Mouse (Mus musculus): ENCODE measurements around the gene Lrrc27. TPM values are rescaled to one million over a fixed set of nuclear protein-coding genes. Genes with fewer than 3 reads are reported as not detected.

Gene Lrrc27
- polyA plus RNA-seq, 1 experiment = 24.2 TPM

GRCm38 (mm10) chr7:139239432-139239831 is 26.6 kb downstream of the Lrrc27 start:
- DNase-seq (ENCODE audit: low read depth) = no peak

- DNase-seq (ENCODE audit: low read depth) = no peak
These were observed 33.3 kb downstream of the Lrrc27 start for GRCm38 (mm10) chr7:139246086-139246485.

GRCm38 (mm10) chr7:139246931-139247880 is 34.4 kb downstream of the Lrrc27 start:
- DNase-seq (ENCODE audit: low read depth) = no peak

- DNase-seq (ENCODE audit: low read depth) = no peak
These were observed 35.3 kb downstream of the Lrrc27 start, which contains the start of gene Pwwp2b for GRCm38 (mm10) chr7:139247881-139248614. Pwwp2b (plus strand) TSS chr7:139248482.

GRCm38 (mm10) chr7:139248615-139249405 is 36.0 kb downstream of the Lrrc27 start:
- no peak for DNase-seq (ENCODE audit: low read depth)

- DNase-seq (ENCODE audit: low read depth) = no peak
These were observed 36.8 kb downstream of the Lrrc27 start for GRCm38 (mm10) chr7:139249406-139250210.

GRCm38 (mm10) chr7:139251881-139252301 is 39.1 kb downstream of the Lrrc27 start:
- DNase-seq (ENCODE audit: low read depth) = no peak

GRCm38 (mm10) chr7:139252566-139252965 is 39.8 kb downstream of the Lrrc27 start:
- no peak for DNase-seq (ENCODE audit: low read depth)

- no peak for DNase-seq (ENCODE audit: low read depth)
These were observed 40.2 kb downstream of the Lrrc27 start for GRCm38 (mm10) chr7:139252986-139253385.

- DNase-seq (ENCODE audit: low read depth) = no peak
These were observed 40.7 kb downstream of the Lrrc27 start for GRCm38 (mm10) chr7:139253462-139253861.

GRCm38 (mm10) chr7:139254626-139255025 is 41.8 kb downstream of the Lrrc27 start:
- DNase-seq (ENCODE audit: low read depth) = no peak

GRCm38 (mm10) chr7:139257752-139258542 is 45.2 kb downstream of the Lrrc27 start:
- DNase-seq (ENCODE audit: low read depth) = no peak

GRCm38 (mm10) chr7:139264337-139264736 is 51.5 kb downstream of the Lrrc27 start:
- no peak for DNase-seq (ENCODE audit: low read depth)

GRCm38 (mm10) chr7:139265634-139266033 is 52.8 kb downstream of the Lrrc27 start:
- no peak for DNase-seq (ENCODE audit: low read depth)

- DNase-seq (ENCODE audit: low read depth) = no peak
These were observed 53.6 kb downstream of the Lrrc27 start for GRCm38 (mm10) chr7:139266431-139266830.

GRCm38 (mm10) chr7:139266886-139267870 is 54.4 kb downstream of the Lrrc27 start:
- no peak for DNase-seq (ENCODE audit: low read depth)

GRCm38 (mm10) chr7:139270738-139271137 is 58.0 kb downstream of the Lrrc27 start:
- no peak for DNase-seq (ENCODE audit: low read depth)

GRCm38 (mm10) chr7:139271871-139272270 is 59.1 kb downstream of the Lrrc27 start:
- no peak for DNase-seq (ENCODE audit: low read depth)
